Mouse (Mus musculus): ENCODE measurements at regions not wholly inside any gene's neighbourhood (a gene's known extent, or its start where the extent isn't known, plus 50 kb on each side); places are given as distances from the start of the nearest gene placed in this dataset.
"Not testable (repeated sequence)": the region's sequence is repeated elsewhere in the genome, so short reads cannot be mapped to it uniquely, and the experiment has no call there.

DNA sequence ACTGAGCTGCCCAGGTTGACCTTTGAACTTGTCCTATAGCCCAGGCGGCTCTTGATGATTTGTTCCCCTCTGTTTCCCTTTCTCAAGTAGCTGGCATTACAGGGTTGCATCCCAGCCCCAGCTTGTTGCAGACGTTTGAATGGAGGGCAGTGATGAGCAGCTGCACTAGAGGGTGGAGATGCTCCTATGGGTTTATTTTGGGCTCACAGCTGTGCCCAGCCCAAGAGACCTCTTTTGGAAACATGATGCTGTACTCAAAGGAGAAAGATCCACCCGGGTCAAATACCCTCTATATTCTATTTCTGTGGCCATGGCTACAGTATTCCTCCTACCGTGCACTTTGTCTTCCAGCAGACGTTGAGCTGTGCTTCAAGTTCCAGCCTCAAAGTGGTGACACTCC, 109.0 kb upstream of the Shb start:
- H3K9ac ChIP-seq = no peak overlapping the region
- WGBS = 52% methylated on average over 5 of the region's 5 CpGs
- H3K4me3 ChIP-seq = no peak overlapping the region
- no peaks in the 10 kb centered on the region for H3K9me3 ChIP-seq (replicated peaks)
- no peaks in the 10 kb centered on the region for H3K27me3 ChIP-seq
- no peak for ATAC-seq (replicated peaks; ENCODE audit: insufficient number of reproducible peaks, insufficient read depth, low FRiP score, low read depth)
- H3K4me2 ChIP-seq = no peak overlapping the region
- H3K36me3 ChIP-seq = no peaks in the 10 kb centered on the region
- H3K27ac ChIP-seq = no peak overlapping the region
- no peaks in the 10 kb centered on the region for H3K4me1 ChIP-seq (replicated peaks)

DNA sequence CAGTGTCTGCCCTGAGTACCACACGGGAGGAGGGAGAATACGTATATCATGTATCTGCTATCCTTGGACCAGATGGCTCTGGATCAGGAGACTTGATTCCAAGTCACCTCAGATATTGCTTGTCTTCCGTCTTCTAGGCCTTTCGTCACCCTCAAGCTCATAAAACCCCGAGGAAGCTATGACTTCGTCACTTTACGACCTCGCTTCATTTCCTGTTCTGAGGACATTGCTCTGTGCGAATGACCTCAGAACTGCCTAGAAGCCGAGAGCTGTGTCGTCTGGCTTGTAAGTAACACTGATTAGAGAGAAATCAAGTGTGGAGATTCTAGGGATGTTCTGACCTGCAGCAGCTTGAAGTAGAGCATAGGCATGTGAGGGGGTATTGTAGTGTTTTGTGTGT, 108.4 kb upstream of the Shb start:
- no peak overlapping the region for H3K27ac ChIP-seq
- no peaks in the 10 kb centered on the region for H3K4me1 ChIP-seq (replicated peaks)
- WGBS = 57% methylated on average over 11 of the region's 11 CpGs
- H3K36me3 ChIP-seq = no peaks in the 10 kb centered on the region
- H3K4me3 ChIP-seq = no peak overlapping the region
- H3K4me2 ChIP-seq = no peak overlapping the region
- no peak for ATAC-seq (replicated peaks; ENCODE audit: insufficient number of reproducible peaks, insufficient read depth, low FRiP score, low read depth)
- no peak overlapping the region for H3K9ac ChIP-seq
- no peaks in the 10 kb centered on the region for H3K27me3 ChIP-seq
- H3K9me3 ChIP-seq (replicated peaks) = no peaks in the 10 kb centered on the region

DNA sequence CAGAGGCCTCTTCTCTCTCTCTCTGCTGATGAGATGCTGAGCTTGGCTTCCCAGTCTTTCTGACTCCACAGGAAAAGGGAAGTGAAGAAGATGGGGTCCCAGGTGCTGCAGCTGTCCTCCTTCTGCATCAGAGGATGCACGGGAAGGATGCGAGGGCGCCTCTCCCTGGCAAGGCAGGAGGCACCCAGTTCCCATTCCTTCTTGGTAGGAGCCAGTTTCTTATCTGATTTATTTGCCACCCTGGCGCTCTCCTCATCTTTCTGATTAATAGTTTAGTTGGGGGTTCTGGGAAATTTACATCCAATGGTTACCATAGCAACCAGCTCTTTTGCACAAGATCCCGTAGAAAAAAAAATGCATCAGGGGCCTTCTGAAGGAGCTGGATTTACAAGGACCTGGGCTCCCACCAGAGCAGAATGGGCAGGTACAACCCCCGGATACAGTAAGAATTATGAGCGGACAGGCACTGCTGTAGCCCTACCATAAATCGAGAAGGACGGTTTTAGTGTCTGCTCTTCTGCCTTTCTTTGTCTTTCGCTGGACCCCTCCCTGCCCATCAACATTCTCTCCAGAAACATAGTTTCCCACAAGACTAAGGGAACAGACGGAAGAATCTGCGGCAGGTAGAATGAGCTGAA, 107.2 kb upstream of the Shb start:
- H3K9ac ChIP-seq = no peak overlapping the region
- ATAC-seq (replicated peaks; ENCODE audit: insufficient number of reproducible peaks, insufficient read depth, low FRiP score, low read depth) = no peak
- WGBS = 84% methylated on average over 12 of the region's 12 CpGs
- no peaks in the 10 kb centered on the region for H3K36me3 ChIP-seq
- no peaks in the 10 kb centered on the region for H3K4me1 ChIP-seq (replicated peaks)
- H3K27me3 ChIP-seq = no peaks in the 10 kb centered on the region
- H3K27ac ChIP-seq = no peak overlapping the region
- no peaks in the 10 kb centered on the region for H3K9me3 ChIP-seq (replicated peaks)
- H3K4me2 ChIP-seq = no peak overlapping the region
- H3K4me3 ChIP-seq = no peak overlapping the region

DNA sequence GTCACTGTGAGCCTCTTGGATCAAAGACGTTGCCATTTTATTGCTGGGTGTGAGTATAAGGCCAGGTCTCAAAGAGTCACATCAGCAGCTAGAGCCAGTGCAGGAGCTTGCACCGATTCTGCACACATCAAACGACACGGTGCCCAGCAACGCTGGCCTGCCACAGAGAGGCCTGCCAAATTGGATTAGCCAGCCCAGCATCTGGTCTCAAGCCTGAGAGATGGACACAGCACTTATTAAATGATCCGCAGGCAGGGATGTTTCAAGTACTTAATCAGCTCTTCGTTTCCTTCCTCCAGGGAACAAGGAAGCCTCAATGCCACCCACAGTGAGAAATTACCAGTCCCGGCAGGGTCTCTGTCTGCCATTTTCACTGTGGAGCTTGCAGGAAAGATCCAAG, 106.1 kb upstream of the Shb start:
- 58% methylated on average over 8 of the region's 8 CpGs for WGBS
- ATAC-seq (replicated peaks; ENCODE audit: insufficient number of reproducible peaks, insufficient read depth, low FRiP score, low read depth) = no peak
- Histone ChIP-seq H3K4me3 (no peak overlapping the region), H3K27ac (no peak overlapping the region), H3K9ac (no peak overlapping the region), H3K36me3 (no peaks in the 10 kb centered on the region), H3K9me3 (replicated peaks) (no peaks in the 10 kb centered on the region), H3K4me1 (replicated peaks) (no peaks in the 10 kb centered on the region), H3K27me3 (no peaks in the 10 kb centered on the region), H3K4me2 (no peak overlapping the region)

DNA sequence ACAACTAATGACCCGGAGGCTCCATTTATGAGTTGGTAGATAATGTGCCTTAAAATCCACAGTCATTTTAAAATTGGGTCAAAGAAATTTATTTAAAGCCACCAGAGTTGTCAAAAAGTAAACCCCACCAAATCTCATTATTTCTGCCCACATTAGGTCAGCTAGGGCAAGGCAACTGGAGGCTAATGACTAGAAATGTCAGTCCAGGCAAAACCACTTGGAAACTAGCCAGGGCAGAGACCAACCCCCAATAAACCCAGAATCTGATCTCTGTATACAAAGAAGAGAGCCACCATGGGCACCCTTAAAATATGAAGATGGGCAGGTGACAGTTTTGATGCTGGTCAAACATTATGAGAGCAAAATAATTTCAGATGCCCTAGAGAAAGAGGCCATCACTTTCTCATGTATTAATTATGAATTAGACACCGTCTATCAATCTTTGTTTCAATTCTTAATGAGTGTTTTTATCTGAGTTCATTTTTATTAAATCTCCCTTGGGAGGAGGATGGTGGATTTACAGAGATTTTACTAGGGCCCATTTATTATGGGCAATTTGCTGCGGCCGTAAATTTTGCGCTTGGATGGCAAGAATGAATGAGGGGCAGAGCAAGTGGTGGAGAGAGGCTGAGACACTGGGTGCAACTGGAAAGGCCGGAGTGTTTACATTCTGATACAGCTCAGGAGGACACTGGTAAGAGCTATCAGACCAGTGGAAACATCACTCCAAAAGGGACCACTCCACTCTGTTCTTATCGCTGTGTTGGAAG, 99.2 kb upstream of the Shb start:
- Histone ChIP-seq H3K27ac (no peak overlapping the region), H3K4me3 (no peak overlapping the region), H3K9ac (no peak overlapping the region), H3K36me3 (no peaks in the 10 kb centered on the region), H3K4me1 (replicated peaks) (no peaks in the 10 kb centered on the region), H3K4me2 (no peak overlapping the region), H3K9me3 (replicated peaks) (no peaks in the 10 kb centered on the region), H3K27me3 (no peaks in the 10 kb centered on the region)
- ATAC-seq (replicated peaks; ENCODE audit: insufficient number of reproducible peaks, insufficient read depth, low FRiP score, low read depth) = no peak
- 85% methylated on average over 7 of the region's 7 CpGs for WGBS

DNA sequence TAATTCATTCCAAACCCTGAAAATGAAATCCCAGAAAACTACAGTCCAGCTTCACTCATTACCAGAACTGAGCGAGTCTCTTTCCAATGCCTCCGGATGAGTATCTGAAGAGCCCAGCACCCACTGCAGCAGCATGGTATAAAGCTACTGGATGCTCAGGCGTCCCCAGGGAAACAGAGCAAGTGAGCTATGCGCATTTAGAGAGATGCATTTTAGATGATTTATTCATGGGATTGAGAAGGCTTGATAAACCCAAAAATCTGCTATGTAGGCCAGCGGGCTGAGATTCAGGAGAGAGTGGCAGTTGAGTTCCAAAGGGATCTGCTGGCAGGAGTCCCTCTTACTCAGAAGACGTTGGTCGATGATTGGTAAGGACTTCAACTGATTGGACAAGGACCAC, 93.4 kb upstream of the Shb start:
- WGBS = 90% methylated on average over 7 of the region's 7 CpGs
- Histone ChIP-seq H3K9ac (no peak overlapping the region), H3K9me3 (replicated peaks) (no peaks in the 10 kb centered on the region), H3K4me1 (replicated peaks) (no peaks in the 10 kb centered on the region), H3K4me3 (no peak overlapping the region), H3K27me3 (no peaks in the 10 kb centered on the region), H3K4me2 (no peak overlapping the region), H3K27ac (no peak overlapping the region), H3K36me3 (no peaks in the 10 kb centered on the region)
- ATAC-seq (replicated peaks; ENCODE audit: insufficient number of reproducible peaks, insufficient read depth, low FRiP score, low read depth) = no peak

DNA sequence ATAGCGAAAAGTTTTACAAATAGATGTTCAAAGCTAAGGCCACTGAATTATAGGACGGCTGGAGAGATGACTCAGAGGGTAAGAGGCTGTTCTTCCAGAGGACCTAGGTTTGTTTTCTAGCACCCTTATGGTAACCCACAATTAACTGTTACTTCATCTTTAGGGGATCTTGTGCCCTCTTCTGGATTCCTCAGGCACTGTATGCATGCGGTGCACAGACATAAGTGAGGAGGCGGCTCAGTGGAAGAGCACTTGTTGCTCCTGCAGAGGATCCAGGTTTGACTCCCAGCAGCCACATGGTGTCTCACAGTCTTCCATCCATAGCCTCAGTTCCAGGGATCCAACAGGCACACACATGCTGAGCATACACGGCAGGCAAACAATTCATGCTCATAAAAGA, 89.7 kb upstream of the Shb start:
- no peaks in the 10 kb centered on the region for H3K9me3 ChIP-seq (replicated peaks)
- no peaks in the 10 kb centered on the region for H3K36me3 ChIP-seq
- H3K4me2 ChIP-seq = no peak overlapping the region
- H3K9ac ChIP-seq = no peak overlapping the region
- WGBS = 87% methylated on average over 5 of the region's 5 CpGs
- no peak for ATAC-seq (replicated peaks; ENCODE audit: insufficient number of reproducible peaks, insufficient read depth, low FRiP score, low read depth)
- no peaks in the 10 kb centered on the region for H3K27me3 ChIP-seq
- H3K4me3 ChIP-seq = no peak overlapping the region
- H3K4me1 ChIP-seq (replicated peaks) = no peaks in the 10 kb centered on the region
- H3K27ac ChIP-seq = no peak overlapping the region

DNA sequence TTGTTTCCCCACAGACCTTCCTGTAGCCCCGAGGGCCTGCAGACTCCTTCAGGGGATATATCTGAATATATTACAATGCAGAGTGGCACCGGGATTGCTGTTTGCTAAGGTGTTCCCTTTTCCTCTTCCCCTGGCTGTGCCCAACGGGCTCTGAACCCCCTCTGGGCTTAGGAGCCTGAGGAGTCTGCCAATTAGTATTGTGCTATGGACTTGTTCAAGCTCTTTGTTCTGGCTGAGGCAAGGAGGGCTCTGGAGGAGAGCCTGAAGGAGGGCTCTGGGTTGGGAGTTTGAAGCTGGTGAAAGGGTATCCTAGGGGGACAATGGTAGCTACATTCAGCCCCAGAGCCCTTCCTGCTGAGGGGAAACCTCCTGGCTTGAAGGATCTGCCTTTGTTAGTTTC, 84.9 kb upstream of the Shb start:
- Histone ChIP-seq H3K9me3 (replicated peaks) (no peaks in the 10 kb centered on the region), H3K4me2 (no peak overlapping the region), H3K4me3 (no peak overlapping the region), H3K9ac (no peak overlapping the region), H3K4me1 (replicated peaks) (no peaks in the 10 kb centered on the region), H3K27me3 (no peaks in the 10 kb centered on the region), H3K27ac (no peak overlapping the region), H3K36me3 (no peaks in the 10 kb centered on the region)
- 47% methylated on average over 3 of the region's 3 CpGs for WGBS
- no peak for ATAC-seq (replicated peaks; ENCODE audit: insufficient number of reproducible peaks, insufficient read depth, low FRiP score, low read depth)

DNA sequence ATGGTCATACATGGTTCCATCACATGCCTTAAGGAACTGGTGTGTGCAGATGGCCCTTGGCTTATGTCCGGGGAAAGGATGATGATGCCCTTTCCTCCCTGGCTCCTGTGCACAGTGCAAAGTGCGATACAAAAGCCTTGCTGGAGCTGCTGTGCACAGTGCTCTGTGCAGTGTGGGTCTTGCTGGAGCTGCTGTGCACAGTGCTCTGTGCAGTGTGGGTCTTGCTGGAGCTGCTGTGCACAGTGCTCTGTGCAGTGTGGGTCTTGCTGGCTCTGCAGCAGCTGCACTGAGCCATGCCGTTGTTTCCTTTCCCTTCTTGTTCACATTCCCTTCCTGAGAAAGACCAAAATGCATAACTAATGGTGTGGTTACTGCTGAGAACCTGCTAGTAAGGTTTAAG, 81.2 kb upstream of the Shb start:
- 70% methylated on average over 3 of the region's 3 CpGs for WGBS
- not testable (repeated sequence) for H3K4me1 ChIP-seq (replicated peaks); H3K9ac ChIP-seq; ATAC-seq (replicated peaks; ENCODE audit: insufficient number of reproducible peaks, insufficient read depth, low FRiP score, low read depth); H3K9me3 ChIP-seq (replicated peaks); H3K4me3 ChIP-seq; H3K27ac ChIP-seq; H3K4me2 ChIP-seq; H3K27me3 ChIP-seq; H3K36me3 ChIP-seq

DNA sequence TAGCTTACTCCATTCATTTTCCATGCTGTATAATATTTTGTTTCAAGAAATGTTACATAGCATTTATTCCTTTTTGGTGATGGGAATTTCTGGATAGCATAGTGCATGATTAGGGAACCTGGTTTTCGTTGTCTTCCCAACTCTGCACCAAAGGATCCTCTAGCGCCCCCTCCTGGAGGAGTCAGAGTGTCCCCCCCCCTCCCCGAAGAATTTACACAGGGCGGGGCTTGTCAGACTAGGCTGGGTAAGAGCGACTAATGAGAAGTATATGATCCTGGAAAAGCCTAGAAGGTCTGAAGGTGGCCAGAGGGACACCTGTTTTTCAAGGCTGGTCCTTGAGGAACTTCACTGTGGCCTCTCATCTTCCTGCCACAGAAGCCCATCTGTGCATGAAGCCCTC, 79.9 kb upstream of the Shb start:
- no peaks in the 10 kb centered on the region for H3K9me3 ChIP-seq (replicated peaks)
- no peaks in the 10 kb centered on the region for H3K4me1 ChIP-seq (replicated peaks)
- H3K4me3 ChIP-seq = no peak overlapping the region
- H3K4me2 ChIP-seq = no peak overlapping the region
- no peak overlapping the region for H3K27ac ChIP-seq
- no peak for ATAC-seq (replicated peaks; ENCODE audit: insufficient number of reproducible peaks, insufficient read depth, low FRiP score, low read depth)
- no peak overlapping the region for H3K9ac ChIP-seq
- no peaks in the 10 kb centered on the region for H3K36me3 ChIP-seq
- H3K27me3 ChIP-seq = no peaks in the 10 kb centered on the region
- 39% methylated on average over 5 of the region's 5 CpGs for WGBS

DNA sequence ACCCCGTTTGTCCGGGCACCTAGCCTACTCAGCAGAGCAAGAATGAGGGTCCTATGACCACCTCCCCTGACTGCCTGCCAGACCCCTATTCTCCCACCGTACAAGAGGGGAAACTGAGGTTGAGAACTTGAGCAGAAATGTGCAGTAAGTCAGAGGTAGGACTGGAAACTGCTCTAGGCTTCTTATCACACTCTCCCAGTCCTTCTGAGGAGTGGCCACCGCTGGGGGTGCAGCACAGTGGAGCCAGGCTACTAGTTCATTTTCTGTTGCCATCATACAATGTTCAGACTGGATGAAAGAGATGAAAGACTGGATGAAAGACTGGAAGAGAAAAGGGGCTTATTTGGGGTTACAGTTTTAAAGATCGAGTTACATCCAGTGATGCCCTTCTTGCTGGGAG, 78.7 kb upstream of the Shb start:
- Histone ChIP-seq H3K36me3 (no peaks in the 10 kb centered on the region), H3K4me2 (no peak overlapping the region), H3K27me3 (no peaks in the 10 kb centered on the region), H3K4me1 (replicated peaks) (0 out of 2 replicates have a peak, but pooled peaks cover 4% of the 10 kb centered on the region), H3K9me3 (replicated peaks) (no peaks in the 10 kb centered on the region), H3K27ac (no peak overlapping the region), H3K4me3 (no peak overlapping the region), H3K9ac (no peak overlapping the region)
- WGBS = 75% methylated on average over 5 of the region's 5 CpGs
- ATAC-seq (replicated peaks; ENCODE audit: insufficient number of reproducible peaks, insufficient read depth, low FRiP score, low read depth) = no peak

DNA sequence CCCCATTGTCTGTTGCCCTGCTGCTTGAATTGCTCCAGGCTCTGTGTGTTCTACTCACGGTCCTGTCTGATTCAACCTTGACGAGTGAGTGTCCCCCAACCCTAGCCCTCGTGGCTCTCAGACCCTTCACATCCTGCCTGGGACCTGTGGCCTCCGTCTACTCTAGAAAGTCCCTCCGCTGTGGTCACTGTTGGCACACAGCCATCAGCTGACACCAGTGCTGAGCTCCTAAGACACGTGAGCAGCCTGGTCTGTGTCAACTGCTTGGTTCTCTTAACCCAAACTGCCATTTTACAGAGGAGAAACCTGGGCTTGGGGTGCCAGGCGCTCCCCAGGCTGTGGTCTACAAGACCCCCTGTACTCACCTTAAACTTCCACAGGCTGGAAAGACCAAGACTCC, 74.3 kb upstream of the Shb start:
- Histone ChIP-seq H3K9ac (no peak overlapping the region), H3K9me3 (replicated peaks) (no peaks in the 10 kb centered on the region), H3K27ac (no peak overlapping the region), H3K36me3 (no peaks in the 10 kb centered on the region), H3K4me1 (replicated peaks) (0 out of 2 replicates have a peak, but pooled peaks cover 4% of the 10 kb centered on the region), H3K27me3 (no peaks in the 10 kb centered on the region), H3K4me2 (no peak overlapping the region), H3K4me3 (no peak overlapping the region)
- ATAC-seq (replicated peaks; ENCODE audit: insufficient number of reproducible peaks, insufficient read depth, low FRiP score, low read depth) = 0 out of 2 replicates have a peak, but pooled peaks have one; percentile 22
- WGBS = 28% methylated on average over 7 of the region's 7 CpGs
